Mouse (Mus musculus): ENCODE results near the gene Kcnq4. TPM values are rescaled to one million over a fixed set of nuclear protein-coding genes. Genes with fewer than 3 reads are reported as not detected.

Gene Kcnq4
- 2.1 TPM for polyA plus RNA-seq (2014; fragmentation: Illumina TruSeq; extraction: RNeasy Lipid Tissue Mini Kit (QIAGEN cat#74804); ENCODE audit: insufficient read depth, low read depth, low replicate concordance)

GRCm38 (mm10) chr4:120747941-120748866 is at the start of gene Kcnq4:
Gene Kcnq4 (minus strand): TSS chr4:120748612.

GRCm38 (mm10) chr4:120666358-120667024 is 81.9 kb downstream of the Kcnq4 start, which contains the start of gene Cited4:
Gene Cited4 (plus strand): TSS chr4:120666572.

Other genes with a start within 250 kb of the Kcnq4 start
- not detected for gene Slfnl1, start 216.4 kb downstream of the Kcnq4 start, polyA plus RNA-seq (2014; fragmentation: Illumina TruSeq; extraction: RNeasy Lipid Tissue Mini Kit (QIAGEN cat#74804); ENCODE audit: insufficient read depth, low read depth, low replicate concordance)
- gene Ctps, start 178.3 kb downstream of the Kcnq4 start, polyA plus RNA-seq (2014; fragmentation: Illumina TruSeq; extraction: RNeasy Lipid Tissue Mini Kit (QIAGEN cat#74804); ENCODE audit: insufficient read depth, low read depth, low replicate concordance) = 16.7 TPM
- gene Gm8439, start 159.9 kb downstream of the Kcnq4 start, polyA plus RNA-seq (2014; fragmentation: Illumina TruSeq; extraction: RNeasy Lipid Tissue Mini Kit (QIAGEN cat#74804); ENCODE audit: insufficient read depth, low read depth, low replicate concordance) = not detected
- gene Cited4, start 82.0 kb downstream of the Kcnq4 start, polyA plus RNA-seq (2014; fragmentation: Illumina TruSeq; extraction: RNeasy Lipid Tissue Mini Kit (QIAGEN cat#74804); ENCODE audit: insufficient read depth, low read depth, low replicate concordance) = 3.1 TPM
- gene Nfyc, start 83.0 kb upstream of the Kcnq4 start, polyA plus RNA-seq (2014; fragmentation: Illumina TruSeq; extraction: RNeasy Lipid Tissue Mini Kit (QIAGEN cat#74804); ENCODE audit: insufficient read depth, low read depth, low replicate concordance) = 25.8 TPM
- gene Rims3, start 106.2 kb upstream of the Kcnq4 start, polyA plus RNA-seq (2014; fragmentation: Illumina TruSeq; extraction: RNeasy Lipid Tissue Mini Kit (QIAGEN cat#74804); ENCODE audit: insufficient read depth, low read depth, low replicate concordance) = 0.68 TPM
- 5.7 TPM for gene Exo5, start 176.4 kb upstream of the Kcnq4 start, polyA plus RNA-seq (2014; fragmentation: Illumina TruSeq; extraction: RNeasy Lipid Tissue Mini Kit (QIAGEN cat#74804); ENCODE audit: insufficient read depth, low read depth, low replicate concordance)
- 1.0 TPM for gene Zfp69, start 203.1 kb upstream of the Kcnq4 start, polyA plus RNA-seq (2014; fragmentation: Illumina TruSeq; extraction: RNeasy Lipid Tissue Mini Kit (QIAGEN cat#74804); ENCODE audit: insufficient read depth, low read depth, low replicate concordance)